Mouse (Mus musculus): ENCODE data around the gene Jak3. TPM values are rescaled to one million over a fixed set of nuclear protein-coding genes. Genes with fewer than 3 reads are reported as not detected.
A peak's percentile ranks its signal among the peaks of the same experiment; 100 is the strongest.
"Not testable (repeated sequence)": the region's sequence is repeated elsewhere in the genome, so short reads cannot be mapped to it uniquely, and the experiment has no call there.

Gene Jak3
- total and polyA plus RNA-seq, 3 experiments, result 13.3 to 47.1 (median 37.8) TPM

GRCm38 (mm10) chr8:71701414-71702086 lies 25.5 kb downstream of the Jak3 start, which contains the start of gene B3gnt3:
Gene B3gnt3 (minus strand): TSS chr8:71701789.
- peak within 1 kb of the TSS; percentile 30; the same call in 1 of the 2 replicates for H3K9ac ChIP-seq (ENCODE audit: insufficient read depth, low read depth)
- H3K79me2 ChIP-seq (replicated peaks; ENCODE audit: control insufficient read depth, extremely low read depth, insufficient read depth, poor library complexity, severe bottlenecking), result no peaks in the 10 kb centered on the region
- H3K4me3 ChIP-seq (replicated peaks in 1 of 3; ENCODE audit: low read depth in 2 of 3, low read length in 2 of 3, poor library complexity in 1 of 3), result peak within 1 kb of the TSS in 2 of 3 experiments; percentile 43

GRCm38 (mm10) chr8:71702087-71702432 lies 26.0 kb downstream of the Jak3 start:
- H3K4me3 ChIP-seq (replicated peaks in 1 of 3; ENCODE audit: low read depth in 2 of 3, low read length in 2 of 3, poor library complexity in 1 of 3), result no peak overlapping the region
- peaks cover 1 to 2% of the 10 kb centered on the region in 2 experiments for H3K36me3 ChIP-seq (replicated peaks in 1 of 2; ENCODE audit: control insufficient read depth in 1 of 2, insufficient read depth in 1 of 2, low read length in 1 of 2)
- no peaks in the 10 kb centered on the region for H3K79me2 ChIP-seq (replicated peaks; ENCODE audit: control insufficient read depth, extremely low read depth, insufficient read depth, poor library complexity, severe bottlenecking)
- TF ChIP-seq SMC3 (IDR thresholded peaks at IDR 0.05; ENCODE audit: low read depth, low read length) (peak; percentile 55), CTCF (conservative IDR thresholded peaks at IDR 0.05 in 1 of 2, IDR thresholded peaks at IDR 0.05 in 1 of 2; ENCODE audit: low read depth in 2 of 2, low read length in 2 of 2) (peak in 1 of 2 experiments; percentile 64; a peak in 2 of 4 replicates), USF1 (IDR thresholded peaks at IDR 0.05; ENCODE audit: low read depth, low read length) (no peak), RAD21 (IDR thresholded peaks at IDR 0.05; ENCODE audit: low read depth, low read length) (peak; percentile 29), MEF2A (IDR thresholded peaks at IDR 0.05; ENCODE audit: borderline replicate concordance, low read depth, low read length) (no peak), TCF12 (IDR thresholded peaks at IDR 0.05; ENCODE audit: low read depth, low read length) (no peak)
- DNase-seq (ENCODE audit: extremely low read depth), result no peak
- H3K27me3 ChIP-seq (replicated peaks), result no peaks in the 10 kb centered on the region
- H3K4me1 ChIP-seq (ENCODE audit: control insufficient read depth in 1 of 2, insufficient read depth in 2 of 2), result peaks cover 0 to 3% of the 10 kb centered on the region in 2 experiments; a peak in 1 of 4 replicates
- H3K27ac ChIP-seq (ENCODE audit: insufficient read depth, low read depth), result no peak overlapping the region
- dilution Hi-C loops (cut with MboI; ENCODE audit: extremely low pct_ligation_motif_present, extremely low pct_unique_long_range_greater_than_20kb, low sequenced_read_pairs), result no loop called here
- H3K4me2 ChIP-seq (ENCODE audit: insufficient read depth, low read depth, poor library complexity, severe bottlenecking), result peak overlapping the region; percentile 85
- in situ Hi-C loops (cut with MboI; ENCODE audit: low pct_ligation_motif_present, low pct_unique_long_range_greater_than_20kb, low sequenced_read_pairs), result no loop called here
- no peak overlapping the region for H3K9ac ChIP-seq (ENCODE audit: insufficient read depth, low read depth)
- H3K9me3 ChIP-seq (replicated peaks; ENCODE audit: low read length), result no peaks in the 10 kb centered on the region

More at GRCm38 (mm10) chr8:71701414-71702086, 25.5 kb downstream of the Jak3 start, which contains the start of gene B3gnt3:
- H3K4me2 ChIP-seq (ENCODE audit: insufficient read depth, low read depth, poor library complexity, severe bottlenecking), result peak within 1 kb of the TSS; percentile 85
- H3K9me3 ChIP-seq (replicated peaks; ENCODE audit: low read length), result no peaks in the 10 kb centered on the region
- TF ChIP-seq MXI1 (IDR thresholded peaks at IDR 0.05; ENCODE audit: low read depth, low read length) (0 out of 2 replicates have a peak, but pooled peaks have one; percentile 21), SMC3 (IDR thresholded peaks at IDR 0.05; ENCODE audit: low read depth, low read length) (no peak), SIN3A (IDR thresholded peaks at IDR 0.05; ENCODE audit: low read length) (0 out of 2 replicates have a peak, but pooled peaks have one; percentile 21)
- peaks cover 0 to 3% of the 10 kb centered on the region in 2 experiments; a peak in 1 of 4 replicates for H3K4me1 ChIP-seq (ENCODE audit: control insufficient read depth in 1 of 2, insufficient read depth in 2 of 2)
- H3K36me3 ChIP-seq (replicated peaks in 1 of 2; ENCODE audit: control insufficient read depth in 1 of 2, insufficient read depth in 1 of 2, low read length in 1 of 2), result no peaks in the 10 kb centered on the region
- DNase-seq (ENCODE audit: extremely low read depth), result no peak
- dilution Hi-C loops (cut with MboI; ENCODE audit: extremely low pct_ligation_motif_present, extremely low pct_unique_long_range_greater_than_20kb, low sequenced_read_pairs), result no loop called here
- H3K27me3 ChIP-seq (replicated peaks), result no peaks in the 10 kb centered on the region
- in situ Hi-C loops (cut with MboI; ENCODE audit: low pct_ligation_motif_present, low pct_unique_long_range_greater_than_20kb, low sequenced_read_pairs), result no loop called here
- H3K27ac ChIP-seq (ENCODE audit: insufficient read depth, low read depth), result no peak within 1 kb of the TSS

GRCm38 (mm10) chr8:71702923-71703322 lies 26.8 kb downstream of the Jak3 start:
- Histone ChIP-seq H3K9me3 (replicated peaks; ENCODE audit: low read length) (no peaks in the 10 kb centered on the region), H3K36me3 (replicated peaks in 1 of 2; ENCODE audit: control insufficient read depth in 1 of 2, insufficient read depth in 1 of 2, low read length in 1 of 2) (peaks cover 6 to 11% of the 10 kb centered on the region in 2 experiments), H3K4me1 (ENCODE audit: control insufficient read depth in 1 of 2, insufficient read depth in 2 of 2) (peaks cover 0 to 3% of the 10 kb centered on the region in 2 experiments; a peak in 1 of 4 replicates), H3K27me3 (replicated peaks) (no peaks in the 10 kb centered on the region), H3K4me2 (ENCODE audit: insufficient read depth, low read depth, poor library complexity, severe bottlenecking) (no peak overlapping the region), H3K27ac (ENCODE audit: insufficient read depth, low read depth) (no peak overlapping the region), H3K79me2 (replicated peaks; ENCODE audit: control insufficient read depth, extremely low read depth, insufficient read depth, poor library complexity, severe bottlenecking) (no peaks in the 10 kb centered on the region), H3K9ac (ENCODE audit: insufficient read depth, low read depth) (no peak overlapping the region), H3K4me3 (replicated peaks in 1 of 3; ENCODE audit: low read depth in 2 of 3, low read length in 2 of 3, poor library complexity in 1 of 3) (no peak overlapping the region)
- no peak for DNase-seq (ENCODE audit: extremely low read depth)
- TF ChIP-seq CTCF (conservative IDR thresholded peaks at IDR 0.05 in 1 of 2, IDR thresholded peaks at IDR 0.05 in 1 of 2; ENCODE audit: low read depth in 2 of 2, low read length in 2 of 2) (peak in 1 of 2 experiments; percentile 18; a peak in 1 of 4 replicates), JUN (IDR thresholded peaks at IDR 0.05; ENCODE audit: insufficient read depth, low read depth, low read length) (no peak)
- dilution Hi-C loops (cut with MboI; ENCODE audit: extremely low pct_ligation_motif_present, extremely low pct_unique_long_range_greater_than_20kb, low sequenced_read_pairs), result no loop called here
- in situ Hi-C loops (cut with MboI; ENCODE audit: low pct_ligation_motif_present, low pct_unique_long_range_greater_than_20kb, low sequenced_read_pairs), result no loop called here

- DNase-seq (ENCODE audit: extremely low read depth); H3K9me3 ChIP-seq (replicated peaks; ENCODE audit: low read length); H3K79me2 ChIP-seq (replicated peaks; ENCODE audit: control insufficient read depth, extremely low read depth, insufficient read depth, poor library complexity, severe bottlenecking); H3K9ac ChIP-seq (ENCODE audit: insufficient read depth, low read depth); H3K4me3 ChIP-seq (replicated peaks in 1 of 3; ENCODE audit: low read depth in 2 of 3, low read length in 2 of 3, poor library complexity in 1 of 3); H3K4me2 ChIP-seq (ENCODE audit: insufficient read depth, low read depth, poor library complexity, severe bottlenecking); H3K27me3 ChIP-seq (replicated peaks); dilution Hi-C loops (cut with MboI; ENCODE audit: extremely low pct_ligation_motif_present, extremely low pct_unique_long_range_greater_than_20kb, low sequenced_read_pairs); in situ Hi-C loops (cut with MboI; ENCODE audit: low pct_ligation_motif_present, low pct_unique_long_range_greater_than_20kb, low sequenced_read_pairs); H3K27ac ChIP-seq (ENCODE audit: insufficient read depth, low read depth); H3K4me1 ChIP-seq (ENCODE audit: control insufficient read depth in 1 of 2, insufficient read depth in 2 of 2): not testable (repeated sequence)
- peaks cover 7 to 16% of the 10 kb centered on the region in 2 experiments for H3K36me3 ChIP-seq (replicated peaks in 1 of 2; ENCODE audit: control insufficient read depth in 1 of 2, insufficient read depth in 1 of 2, low read length in 1 of 2)
Measured at GRCm38 (mm10) chr8:71703400-71703799, 27.3 kb downstream of the Jak3 start.
